Mouse (Mus musculus): ENCODE measurements around the gene Prkcsh. TPM values are rescaled to one million over a fixed set of nuclear protein-coding genes. Genes with fewer than 3 reads are reported as not detected.

Prkcsh gene
- 81.6 and 112 TPM in 2 replicates for polyA plus RNA-seq (2012; ENCODE audit: low replicate concordance)

DNA sequence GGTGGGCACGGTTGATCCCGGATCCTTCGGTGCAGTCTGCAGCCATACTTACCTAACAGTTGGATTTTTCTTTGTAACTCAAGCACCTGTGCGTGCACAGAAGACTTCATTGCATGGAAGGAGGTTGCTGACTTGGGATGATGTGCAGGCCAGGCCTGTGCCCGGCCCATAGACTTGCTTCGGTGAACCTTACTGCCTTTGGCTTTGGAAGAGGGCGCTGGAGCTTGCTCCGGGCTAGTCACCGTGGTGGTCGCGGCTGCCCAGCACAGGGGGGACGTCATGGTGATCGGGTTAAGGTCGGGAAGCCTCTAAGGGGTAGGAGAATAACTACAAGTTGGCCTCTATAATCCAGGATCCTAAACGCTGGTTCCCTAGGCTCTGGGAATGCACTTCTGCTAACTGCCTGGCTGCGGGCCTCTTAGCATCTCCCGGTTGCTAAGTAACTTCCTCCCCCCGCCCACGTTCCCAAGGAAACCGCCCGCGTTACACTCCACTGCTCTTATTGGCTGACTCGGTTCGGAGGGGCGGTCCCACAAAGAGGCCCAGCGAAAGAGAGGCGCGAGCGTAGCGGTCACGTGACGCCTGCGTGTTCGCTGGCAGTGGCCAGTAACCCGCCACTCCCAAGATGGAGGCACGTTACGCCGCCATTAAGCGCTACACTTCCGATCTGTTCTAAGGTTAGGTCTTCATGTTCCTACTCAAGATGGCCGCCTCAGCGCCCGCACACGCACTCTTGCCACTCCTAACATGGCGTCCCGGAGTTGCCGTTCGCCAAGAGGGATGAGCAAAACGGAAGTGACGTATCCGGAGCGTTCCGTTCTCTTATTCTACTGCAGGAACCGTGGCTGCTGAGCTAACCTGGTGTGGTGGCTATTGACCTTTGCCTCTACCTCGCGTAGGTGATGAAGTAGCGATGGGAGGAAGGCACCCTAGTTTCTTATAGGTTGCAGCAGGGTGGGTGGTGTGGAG is at the start of gene Prkcsh, which contains the start of gene Ccdc151:
Gene Prkcsh (plus strand): TSS at position 613 of the 969 bp plus-strand sequence.
Gene Ccdc151 (minus strand): TSS at position 441 of the 969 bp plus-strand sequence.

DNA sequence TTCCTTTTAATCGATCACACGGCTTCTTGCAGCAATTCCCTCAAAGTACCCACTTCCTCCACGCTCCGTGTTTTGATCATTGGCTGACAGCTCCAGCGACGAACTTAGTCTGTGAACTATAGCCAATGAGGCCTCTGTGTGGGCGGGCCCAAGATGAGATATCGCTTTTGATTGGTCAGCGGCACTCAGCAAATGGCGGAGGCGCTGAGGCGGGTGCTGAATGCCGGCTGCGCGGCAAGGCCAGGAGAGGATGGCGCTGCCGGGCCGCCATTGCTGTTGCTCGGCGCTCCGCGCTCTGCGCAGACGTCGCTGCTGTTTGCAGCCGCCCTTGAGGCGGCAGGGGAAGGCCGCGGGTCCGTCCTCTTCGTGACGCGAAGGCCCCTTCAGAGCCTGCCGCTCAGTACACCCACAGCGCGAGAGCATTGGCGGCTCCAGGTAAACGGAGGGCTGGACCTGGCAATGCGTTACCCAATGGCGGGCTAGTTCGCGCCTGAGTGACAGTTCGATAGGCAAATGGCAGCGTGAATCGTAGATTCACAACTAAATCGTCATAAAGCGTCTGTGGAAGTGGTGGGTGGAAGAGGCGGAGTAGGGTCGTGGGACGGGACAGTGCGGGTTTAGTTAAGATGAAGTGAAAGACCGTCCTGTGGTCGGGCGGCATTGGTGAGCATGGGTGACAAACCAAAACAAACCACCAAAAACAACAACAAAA is 46.9 kb upstream of the Prkcsh start, which contains the start of gene Swsap1:
Gene Swsap1 (plus strand): TSS at position 186 of the 712 bp plus-strand sequence.

GRCm38 (mm10) chr9:21963417-21963816 is 39.2 kb upstream of the Prkcsh start, which contains the start of gene Epor:
TSS of gene Epor (minus strand) at chr9:21963506.

DNA sequence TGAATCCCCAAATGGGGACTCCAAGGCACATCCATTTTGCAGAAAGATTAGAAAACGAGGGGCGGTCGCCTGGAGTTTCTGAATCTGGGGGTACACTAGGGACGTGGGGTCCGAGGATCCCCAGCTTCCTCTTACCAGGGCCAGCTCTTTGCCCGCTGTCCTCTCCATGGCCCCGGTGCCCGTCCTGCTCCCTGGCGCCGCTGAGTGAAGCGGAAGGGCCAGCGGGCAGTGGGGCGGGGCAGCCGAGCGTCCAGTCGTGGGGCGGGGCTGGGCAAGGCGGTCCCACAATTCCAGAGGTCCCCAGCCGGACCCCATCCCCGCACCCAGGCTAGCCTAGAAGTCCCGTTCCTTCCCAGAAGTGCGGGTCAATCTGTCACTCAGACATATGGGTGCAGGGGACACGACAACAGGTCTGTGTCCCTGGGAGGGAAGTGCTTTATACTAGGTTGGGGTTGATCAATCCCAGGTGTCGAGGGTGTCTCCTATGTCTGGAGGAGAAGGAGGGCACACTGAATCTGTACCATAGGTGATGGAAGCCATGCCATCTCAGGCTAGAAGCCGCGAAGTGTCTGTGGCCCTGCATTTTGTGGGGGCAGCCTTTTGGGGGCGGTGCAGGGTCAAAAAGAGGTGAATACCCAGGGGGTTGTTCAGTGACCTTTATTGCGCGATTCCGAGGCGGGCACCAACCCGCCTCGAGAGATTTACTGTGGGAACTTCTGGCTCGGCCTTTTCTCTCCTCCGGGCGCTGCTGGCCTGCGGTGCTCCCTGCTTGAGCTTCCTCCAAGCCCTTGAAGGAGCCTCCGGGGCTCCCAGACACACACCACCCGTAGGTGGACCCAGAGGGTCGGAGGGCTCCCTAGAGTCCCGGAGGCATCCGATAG is 13.1 kb upstream of the Prkcsh start, which contains the start of gene Rgl3:
Gene Rgl3 (minus strand): TSS at position 217 of the 881 bp plus-strand sequence.

DNA sequence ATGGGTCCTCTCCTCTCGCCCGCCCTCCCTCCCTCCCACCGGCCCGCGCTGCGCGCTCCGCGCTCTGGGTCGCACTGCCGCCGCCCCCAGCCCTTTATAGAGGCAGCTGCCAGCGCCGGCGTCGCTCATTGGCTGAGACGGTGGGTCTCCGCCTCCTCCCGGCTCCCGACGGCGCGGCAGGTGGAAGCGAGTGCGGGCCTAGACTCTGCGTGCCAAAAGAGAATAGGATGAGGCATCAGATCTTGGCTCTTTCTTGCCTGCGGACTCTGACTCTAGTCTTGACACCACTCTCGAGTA is 49.3 kb downstream of the Prkcsh start, which contains the start of gene Elavl3:
Gene Elavl3 (minus strand): TSS at position 66 of the 297 bp plus-strand sequence.

Other genes starting within 250 kb of the Prkcsh start
- gene Spc24, start 242.5 kb upstream of the Prkcsh start, polyA plus RNA-seq (2012; ENCODE audit: low replicate concordance): 12.5 and 16.7 TPM in 2 replicates
- gene Kank2, start 204.1 kb upstream of the Prkcsh start, polyA plus RNA-seq (2012; ENCODE audit: low replicate concordance): 1.2 and 2.7 TPM in 2 replicates
- gene Angptl8, start 167.3 kb upstream of the Prkcsh start, polyA plus RNA-seq (2012; ENCODE audit: low replicate concordance): 0.15 and 1.3 TPM in 2 replicates
- gene Dock6, start 150.2 kb upstream of the Prkcsh start, polyA plus RNA-seq (2012; ENCODE audit: low replicate concordance): 8.1 and 14.3 TPM in 2 replicates
- 10.7 and 28.7 TPM in 2 replicates for gene Rab3d, start 84.6 kb upstream of the Prkcsh start, polyA plus RNA-seq (2012; ENCODE audit: low replicate concordance)
- not detected in 2 replicates for gene Ccdc159, start 75.3 kb upstream of the Prkcsh start, polyA plus RNA-seq (2012; ENCODE audit: low replicate concordance)
- 5.2 and 8.3 TPM in 2 replicates for gene Tmem205, start 75.2 kb upstream of the Prkcsh start, polyA plus RNA-seq (2012; ENCODE audit: low replicate concordance)
- 4.2 and 8.8 TPM in 2 replicates for gene Plppr2, start 65.8 kb upstream of the Prkcsh start, polyA plus RNA-seq (2012; ENCODE audit: low replicate concordance)
- 8.5 and 16.9 TPM in 2 replicates for gene Swsap1, start 47.1 kb upstream of the Prkcsh start, polyA plus RNA-seq (2012; ENCODE audit: low replicate concordance)
- gene Epor, start 39.3 kb upstream of the Prkcsh start, polyA plus RNA-seq (2012; ENCODE audit: low replicate concordance): 12.6 and 83.6 TPM in 2 replicates
- 5.2 and 5.6 TPM in 2 replicates for gene Rgl3, start 13.4 kb upstream of the Prkcsh start, polyA plus RNA-seq (2012; ENCODE audit: low replicate concordance)
- 0.12 TPM in 2 replicates for gene Ccdc151, start 172 bp upstream of the Prkcsh start, polyA plus RNA-seq (2012; ENCODE audit: low replicate concordance)
- 0.15 TPM in 1 of 2 replicates, not detected in the other for gene Elavl3, start 49.2 kb downstream of the Prkcsh start, polyA plus RNA-seq (2012; ENCODE audit: low replicate concordance)
- gene Gm49318, start 68.5 kb downstream of the Prkcsh start, polyA plus RNA-seq (2012; ENCODE audit: low replicate concordance): not detected in 2 replicates
- gene Zfp653, start 68.6 kb downstream of the Prkcsh start, polyA plus RNA-seq (2012; ENCODE audit: low replicate concordance): 22.4 and 38.4 TPM in 2 replicates
- 13.3 and 22.4 TPM in 2 replicates for gene Ecsit, start 82.6 kb downstream of the Prkcsh start, polyA plus RNA-seq (2012; ENCODE audit: low replicate concordance)
- not detected in 2 replicates for gene Cnn1, start 96.4 kb downstream of the Prkcsh start, polyA plus RNA-seq (2012; ENCODE audit: low replicate concordance)
- 13.2 and 67.9 TPM in 2 replicates for gene Elof1, start 114.4 kb downstream of the Prkcsh start, polyA plus RNA-seq (2012; ENCODE audit: low replicate concordance)
- gene Acp5, start 132.9 kb downstream of the Prkcsh start, polyA plus RNA-seq (2012; ENCODE audit: low replicate concordance): 89.9 and 193 TPM in 2 replicates
- 34.8 and 51.2 TPM in 2 replicates for gene Pigyl, start 154.0 kb downstream of the Prkcsh start, polyA plus RNA-seq (2012; ENCODE audit: low replicate concordance)
- gene Zfp872, start 185.3 kb downstream of the Prkcsh start, polyA plus RNA-seq (2012; ENCODE audit: low replicate concordance): not detected in 2 replicates
- 8.2 and 8.9 TPM in 2 replicates for gene Zfp809, start 222.9 kb downstream of the Prkcsh start, polyA plus RNA-seq (2012; ENCODE audit: low replicate concordance)